Mouse (Mus musculus): ENCODE measurements around the gene Aasdhppt. TPM values are rescaled to one million over a fixed set of nuclear protein-coding genes. Genes with fewer than 3 reads are reported as not detected.

The Aasdhppt gene
- total RNA-seq, 2 experiments from 2014 or later: 23.5 to 24.9 TPM

Small RNA genes within 50 kb of the gene (microRNA-seq; reads per million reads assigned to microRNA genes)
- 0 reads per million in 2 experiments for gene Gm22195

Other genes starting within 250 kb of the Aasdhppt start
- 10 to 100 TPM in 1 of 2 experiments, 1 to 10 TPM in 1; 9.7 to 10.1 TPM for gene Kbtbd3, start 362 bp upstream of the Aasdhppt start, total RNA-seq (2021)
- gene Msantd4, start 67.1 kb upstream of the Aasdhppt start, total RNA-seq (2021): 10 to 100 TPM; 51.2 to 54.7 TPM

All from left cerebral cortex, postnatal 14 days (tissue).